Mouse (Mus musculus) G1E (cell line): Measurements from ENCODE around the gene Kbtbd6. TPM values are rescaled to one million over a fixed set of nuclear protein-coding genes. Genes with fewer than 3 reads are reported as not detected.

Experiments
- ATAC-seq: 2 replicates; pipeline ENCODE4 v1.8.0; 2016; ENCODE audit warnings: mild to moderate bottlenecking; ENCODE audit not compliant: insufficient number of reproducible peaks, poor library complexity, low FRiP score, severe bottlenecking; ENCODE audit errors: extremely low read depth
- DNase-seq: peaks from one replicate; pipeline ENCODE4 v3.0.0; 2012; ENCODE audit warnings: low spot score
- H3K27me3 ChIP-seq: 2 replicates; pipeline ENCODE4 v1.6.1; 2012; ENCODE audit warnings: mild to moderate bottlenecking, low read length, inconsistent platforms; ENCODE audit not compliant: insufficient read depth
- H3K36me3 ChIP-seq: replicated peaks from 2 replicates; pipeline ENCODE3; 2012; ENCODE audit warnings: mild to moderate bottlenecking, inconsistent platforms
- H3K4me1 ChIP-seq: 2 replicates; pipeline ENCODE4 v1.6.1; 2012; ENCODE audit warnings: low read depth, low read length, inconsistent platforms, mixed read lengths; ENCODE audit not compliant: insufficient read depth
- H3K4me3 ChIP-seq: 2 replicates; pipeline ENCODE4 v1.5.1; 2012; ENCODE audit warnings: low read depth, mild to moderate bottlenecking, inconsistent platforms, low read length, moderate library complexity, mixed read lengths
- H3K9me3 ChIP-seq: replicated peaks from 2 replicates; pipeline ENCODE4 v1.6.1; 2012; ENCODE audit warnings: inconsistent platforms
- CTCF ChIP-seq: IDR thresholded peaks from 2 replicates; pipeline ENCODE4 v1.5.1; 2012; ENCODE audit warnings: low read depth, low read length, inconsistent platforms, mixed read lengths
- GATA1 ChIP-seq: IDR thresholded peaks from 2 replicates; pipeline ENCODE4 v1.6.1; 2012; ENCODE audit warnings: borderline replicate concordance, low read length, inconsistent platforms, mixed read lengths
- GATA2 ChIP-seq: IDR thresholded peaks from 2 replicates; pipeline ENCODE4 v1.6.1; 2012; ENCODE audit warnings: low read depth, low read length, inconsistent platforms, borderline replicate concordance
- POLR2AphosphoS5 ChIP-seq: IDR thresholded peaks from 2 replicates; pipeline ENCODE4 v1.6.1; 2012; ENCODE audit warnings: low read depth, low read length, inconsistent platforms; ENCODE audit not compliant: insufficient replicate concordance
- TAL1 ChIP-seq: conservative IDR thresholded peaks from 2 replicates; pipeline ENCODE4 v1.6.1; 2012; ENCODE audit warnings: low read depth, low read length, inconsistent platforms, mixed read lengths
- polyA plus RNA-seq: library from polyadenylated mRNA; stranded (reverse); fragments of >175 nt; gene quantifications from 2 replicates; pipeline ENCODE4 v1.2.3, GENCODE M21; 2012
- total RNA-seq, 2 experiments: library from RNA; stranded (forward) in 1 of 2; stranded (reverse) in 1 of 2; fragments of 200-1000 nt in 1 of 2; fragments of >200 nt in 1 of 2; fragmentation: Nextera tagmentation in 1 of 2; gene quantifications; 2 replicates each; pipeline ENCODE4 v1.2.3; 2014 to 2017

The Kbtbd6 gene
- total and polyA plus RNA-seq, 3 experiments: 0.68 to 6.0 (median 1.1) TPM

GRCm38 (mm10) chr14:79486993-79487731 is 35.5 kb downstream of the Kbtbd6 start:
- Histone ChIP-seq H3K4me3 (peak overlapping the region; percentile 11; the same call in 1 of the 2 replicates), H3K9me3 (no peaks in the 10 kb centered on the region), H3K27me3 (no peaks in the 10 kb centered on the region), H3K4me1 (peaks cover 41% of the 10 kb centered on the region), H3K36me3 (peaks cover 6% of the 10 kb centered on the region)
- TF ChIP-seq TAL1: no peak
- TF ChIP-seq GATA2: no peak
- no peak for TF ChIP-seq POLR2AphosphoS5
- TF ChIP-seq CTCF: no peak
- TF ChIP-seq GATA1: no peak
- ATAC-seq: peak; percentile 35; the same call in 1 of the 2 replicates
- peak; percentile 54 for DNase-seq

DNA sequence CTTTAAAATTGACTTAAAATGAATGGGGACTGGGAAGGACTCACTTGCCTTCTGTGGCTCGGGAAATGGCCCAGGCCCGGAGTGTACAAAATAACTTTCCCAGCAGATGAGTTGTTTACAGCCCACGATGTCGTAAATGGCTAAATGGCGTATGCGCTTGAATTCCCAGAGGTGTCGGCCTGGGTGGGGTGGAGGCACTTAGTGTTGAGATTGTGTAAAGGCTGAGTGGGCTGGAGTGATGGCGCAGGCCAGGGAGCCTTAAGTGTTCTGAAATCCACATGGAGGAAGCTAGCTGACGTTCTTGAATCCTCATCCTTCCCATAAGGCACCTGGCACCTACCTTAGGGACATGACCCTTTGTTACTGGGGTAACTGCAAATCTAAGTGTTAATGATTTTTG is 36.9 kb downstream of the Kbtbd6 start:
- no peak overlapping the region for H3K4me3 ChIP-seq
- DNase-seq: no peak
- ATAC-seq: no peak
- no peaks in the 10 kb centered on the region for H3K9me3 ChIP-seq
- no peaks in the 10 kb centered on the region for H3K27me3 ChIP-seq
- peaks cover 29% of the 10 kb centered on the region for H3K4me1 ChIP-seq
- H3K36me3 ChIP-seq: peaks cover 6% of the 10 kb centered on the region
- no peak for TF ChIP-seq GATA1
- TF ChIP-seq TAL1: no peak
- TF ChIP-seq POLR2AphosphoS5: no peak
- TF ChIP-seq GATA2: no peak
- TF ChIP-seq CTCF: no peak

GRCm38 (mm10) chr14:79489150-79489549 is 37.5 kb downstream of the Kbtbd6 start:
- Histone ChIP-seq H3K27me3 (no peaks in the 10 kb centered on the region), H3K4me1 (peaks cover 24% of the 10 kb centered on the region), H3K36me3 (peaks cover 6% of the 10 kb centered on the region), H3K4me3 (no peak overlapping the region), H3K9me3 (no peaks in the 10 kb centered on the region)
- ATAC-seq (no peak), DNase-seq (no peak)
- TF ChIP-seq TAL1: no peak
- TF ChIP-seq GATA2: no peak

- no peaks in the 10 kb centered on the region for H3K27me3 ChIP-seq
- H3K4me1 ChIP-seq: peaks cover 19% of the 10 kb centered on the region
- DNase-seq (no peak), ATAC-seq (no peak)
- TF ChIP-seq GATA1 (no peak), GATA2 (no peak), POLR2AphosphoS5 (no peak), CTCF (no peak), TAL1 (no peak)
- H3K4me3 ChIP-seq: no peak overlapping the region
- no peaks in the 10 kb centered on the region for H3K9me3 ChIP-seq
- H3K36me3 ChIP-seq: peaks cover 7% of the 10 kb centered on the region
Measured at GRCm38 (mm10) chr14:79490246-79490645, 38.6 kb downstream of the Kbtbd6 start.

DNA sequence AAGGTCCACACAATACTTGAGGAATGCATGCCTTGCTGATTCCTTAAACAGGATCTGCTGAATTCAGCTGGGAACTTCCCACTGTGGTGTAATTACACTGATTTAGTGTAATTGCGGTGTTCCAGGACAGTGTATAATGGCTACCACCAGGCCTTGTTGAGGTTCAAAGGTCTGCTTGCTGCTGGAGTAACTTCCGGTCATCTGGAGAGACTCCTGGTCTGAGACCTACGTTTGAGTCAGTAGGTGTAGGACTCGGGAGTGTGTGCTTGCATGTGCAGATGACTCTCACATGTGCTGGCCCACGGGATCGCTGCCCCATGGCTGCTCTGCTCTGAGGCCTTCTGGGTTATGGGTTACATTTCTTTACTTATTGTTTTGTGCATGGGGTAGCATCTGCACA is 42.7 kb downstream of the Kbtbd6 start:
- Histone ChIP-seq H3K4me1 (peaks cover 6% of the 10 kb centered on the region), H3K27me3 (peaks cover 2% of the 10 kb centered on the region; the same call in 1 of the 2 replicates), H3K9me3 (no peaks in the 10 kb centered on the region), H3K36me3 (peaks cover 5% of the 10 kb centered on the region), H3K4me3 (no peak overlapping the region)
- TF ChIP-seq GATA2 (no peak), POLR2AphosphoS5 (no peak), CTCF (no peak)
- DNase-seq: no peak
- no peak for ATAC-seq

- H3K4me1 ChIP-seq: peaks cover 29% of the 10 kb centered on the region
- no peaks in the 10 kb centered on the region for H3K9me3 ChIP-seq
- ATAC-seq: no peak
- H3K27me3 ChIP-seq: peaks cover 2% of the 10 kb centered on the region; the same call in 1 of the 2 replicates
- peaks cover 4% of the 10 kb centered on the region for H3K36me3 ChIP-seq
- DNase-seq: no peak
- TF ChIP-seq CTCF (no peak), POLR2AphosphoS5 (no peak), GATA2 (no peak), TAL1 (no peak), GATA1 (no peak)
- H3K4me3 ChIP-seq: no peak overlapping the region
Measured at GRCm38 (mm10) chr14:79499326-79499725, 47.7 kb downstream of the Kbtbd6 start.

GRCm38 (mm10) chr14:79500756-79501155 is 49.1 kb downstream of the Kbtbd6 start:
- no peak overlapping the region; the same call in 1 of the 2 replicates for H3K4me3 ChIP-seq
- H3K9me3 ChIP-seq: no peaks in the 10 kb centered on the region
- TF ChIP-seq CTCF: no peak
- TF ChIP-seq GATA2: peak; percentile 72; the same call in 1 of the 2 replicates
- TF ChIP-seq GATA1: no peak
- TF ChIP-seq POLR2AphosphoS5: no peak
- peak; percentile 53 for TF ChIP-seq TAL1
- peaks cover under 1% of the 10 kb centered on the region; the same call in 1 of the 2 replicates for H3K27me3 ChIP-seq
- peaks cover 2% of the 10 kb centered on the region for H3K36me3 ChIP-seq
- H3K4me1 ChIP-seq: peaks cover 29% of the 10 kb centered on the region
- ATAC-seq: peak; percentile 76
- no peak for DNase-seq
